Mouse (Mus musculus): ENCODE results near the gene Clpb. TPM values are rescaled to one million over a fixed set of nuclear protein-coding genes. Genes with fewer than 3 reads are reported as not detected.
"Not testable (repeated sequence)": the region's sequence is repeated elsewhere in the genome, so short reads cannot be mapped to it uniquely, and the experiment has no call there.

Clpb gene
- 16.8 and 25.8 TPM in 2 replicates for polyA plus RNA-seq (2012; rRNA removed)

- peak; percentile 96 for TF ChIP-seq CTCF (IDR thresholded peaks at IDR 0.05; ENCODE audit: borderline replicate concordance, control insufficient read depth, extremely low read depth, insufficient read depth, low read length, poor library complexity)
- TF ChIP-seq POLR2A (IDR thresholded peaks at IDR 0.05; ENCODE audit: control insufficient read depth, extremely low read depth, insufficient read depth, low read length, poor library complexity) = 0 out of 2 replicates have a peak, but pooled peaks have one; percentile 33
- Histone ChIP-seq H3K36me3 (ENCODE audit: control insufficient read depth, insufficient read depth, low read length) (no peaks in the 10 kb centered on the region), H3K4me3 (ENCODE audit: control insufficient read depth, insufficient read depth, low read length) (peak within 1 kb of the TSS; percentile 57), H3K27me3 (ENCODE audit: control insufficient read depth, insufficient read depth, low read length) (no peaks in the 10 kb centered on the region), H3K27ac (ENCODE audit: control insufficient read depth, insufficient read depth, low read length) (no peak within 1 kb of the TSS), H3K4me1 (replicated peaks; ENCODE audit: control insufficient read depth, insufficient read depth, low read length) (peaks cover 5% of the 10 kb centered on the region)
- peak; percentile 85 for DNase-seq
- WGBS = 3% methylated on average over 49 of the region's 49 CpGs
Observed at GRCm38 (mm10) chr7:101663514-101664159, at the start of gene Clpb. TSS of gene Clpb (plus strand) at chr7:101663633.

- H3K27ac ChIP-seq (ENCODE audit: control insufficient read depth, insufficient read depth, low read length) = no peak overlapping the region
- 92% methylated on average over 7 of the region's 7 CpGs for WGBS
- no peak overlapping the region for H3K4me3 ChIP-seq (ENCODE audit: control insufficient read depth, insufficient read depth, low read length)
- TF ChIP-seq POLR2A (IDR thresholded peaks at IDR 0.05; ENCODE audit: control insufficient read depth, extremely low read depth, insufficient read depth, low read length, poor library complexity) (no peak), CTCF (IDR thresholded peaks at IDR 0.05; ENCODE audit: borderline replicate concordance, control insufficient read depth, extremely low read depth, insufficient read depth, low read length, poor library complexity) (no peak)
- H3K27me3 ChIP-seq (ENCODE audit: control insufficient read depth, insufficient read depth, low read length) = no peaks in the 10 kb centered on the region
- DNase-seq = no peak
- peaks cover 7% of the 10 kb centered on the region for H3K4me1 ChIP-seq (replicated peaks; ENCODE audit: control insufficient read depth, insufficient read depth, low read length)
- H3K36me3 ChIP-seq (ENCODE audit: control insufficient read depth, insufficient read depth, low read length) = no peaks in the 10 kb centered on the region
Observed at GRCm38 (mm10) chr7:101615406-101615805, 48.0 kb upstream of the Clpb start.

GRCm38 (mm10) chr7:101616136-101616835 lies 47.1 kb upstream of the Clpb start:
- no peak overlapping the region for H3K27ac ChIP-seq (ENCODE audit: control insufficient read depth, insufficient read depth, low read length)
- peaks cover 7% of the 10 kb centered on the region for H3K4me1 ChIP-seq (replicated peaks; ENCODE audit: control insufficient read depth, insufficient read depth, low read length)
- H3K36me3 ChIP-seq (ENCODE audit: control insufficient read depth, insufficient read depth, low read length) = no peaks in the 10 kb centered on the region

GRCm38 (mm10) chr7:101617438-101618165 lies 45.8 kb upstream of the Clpb start:
- WGBS = 79% methylated on average over 10 of the region's 10 CpGs
- peaks cover 7% of the 10 kb centered on the region for H3K4me1 ChIP-seq (replicated peaks; ENCODE audit: control insufficient read depth, insufficient read depth, low read length)
- no peaks in the 10 kb centered on the region for H3K27me3 ChIP-seq (ENCODE audit: control insufficient read depth, insufficient read depth, low read length)
- no peak for DNase-seq
- no peaks in the 10 kb centered on the region for H3K36me3 ChIP-seq (ENCODE audit: control insufficient read depth, insufficient read depth, low read length)
- no peak overlapping the region for H3K4me3 ChIP-seq (ENCODE audit: control insufficient read depth, insufficient read depth, low read length)
- no peak overlapping the region for H3K27ac ChIP-seq (ENCODE audit: control insufficient read depth, insufficient read depth, low read length)
- TF ChIP-seq POLR2A (IDR thresholded peaks at IDR 0.05; ENCODE audit: control insufficient read depth, extremely low read depth, insufficient read depth, low read length, poor library complexity) (no peak), CTCF (IDR thresholded peaks at IDR 0.05; ENCODE audit: borderline replicate concordance, control insufficient read depth, extremely low read depth, insufficient read depth, low read length, poor library complexity) (no peak)

More at GRCm38 (mm10) chr7:101616136-101616835, 47.1 kb upstream of the Clpb start:
- Histone ChIP-seq H3K27me3 (ENCODE audit: control insufficient read depth, insufficient read depth, low read length) (no peaks in the 10 kb centered on the region), H3K4me3 (ENCODE audit: control insufficient read depth, insufficient read depth, low read length) (no peak overlapping the region)
- no peak for DNase-seq
- TF ChIP-seq CTCF (IDR thresholded peaks at IDR 0.05; ENCODE audit: borderline replicate concordance, control insufficient read depth, extremely low read depth, insufficient read depth, low read length, poor library complexity) (no peak), POLR2A (IDR thresholded peaks at IDR 0.05; ENCODE audit: control insufficient read depth, extremely low read depth, insufficient read depth, low read length, poor library complexity) (no peak)
- 97% methylated on average over 6 of the region's 6 CpGs for WGBS

DNA sequence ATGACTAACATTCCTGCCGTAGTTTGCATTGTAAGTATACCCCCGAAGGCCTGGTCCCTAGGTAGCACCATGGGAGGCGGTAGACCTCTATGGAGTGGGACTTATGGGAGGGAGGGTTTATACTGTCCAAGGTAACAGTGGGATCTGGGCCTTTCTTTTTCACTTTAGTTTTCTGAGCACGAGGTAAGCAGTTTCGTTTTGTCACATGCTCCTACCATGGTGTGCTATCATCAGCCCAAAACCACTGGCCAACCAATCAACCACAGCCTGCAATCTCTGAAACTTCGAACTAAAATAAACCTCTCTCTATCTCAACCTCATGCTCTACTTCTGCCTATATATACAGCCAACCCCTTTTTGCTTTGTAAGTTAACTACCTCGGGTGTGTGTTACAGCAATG lies 45.2 kb upstream of the Clpb start:
- 62% methylated on average over 7 of the region's 7 CpGs for WGBS
- Histone ChIP-seq H3K36me3 (ENCODE audit: control insufficient read depth, insufficient read depth, low read length) (no peaks in the 10 kb centered on the region), H3K4me3 (ENCODE audit: control insufficient read depth, insufficient read depth, low read length) (no peak overlapping the region), H3K27me3 (ENCODE audit: control insufficient read depth, insufficient read depth, low read length) (no peaks in the 10 kb centered on the region), H3K27ac (ENCODE audit: control insufficient read depth, insufficient read depth, low read length) (no peak overlapping the region), H3K4me1 (replicated peaks; ENCODE audit: control insufficient read depth, insufficient read depth, low read length) (peaks cover 7% of the 10 kb centered on the region)
- no peak for TF ChIP-seq CTCF (IDR thresholded peaks at IDR 0.05; ENCODE audit: borderline replicate concordance, control insufficient read depth, extremely low read depth, insufficient read depth, low read length, poor library complexity)
- DNase-seq = no peak

- Histone ChIP-seq H3K27me3 (ENCODE audit: control insufficient read depth, insufficient read depth, low read length) (no peaks in the 10 kb centered on the region), H3K27ac (ENCODE audit: control insufficient read depth, insufficient read depth, low read length) (no peak overlapping the region), H3K36me3 (ENCODE audit: control insufficient read depth, insufficient read depth, low read length) (no peaks in the 10 kb centered on the region), H3K4me1 (replicated peaks; ENCODE audit: control insufficient read depth, insufficient read depth, low read length) (peaks cover 11% of the 10 kb centered on the region), H3K4me3 (ENCODE audit: control insufficient read depth, insufficient read depth, low read length) (no peak overlapping the region)
- TF ChIP-seq POLR2A (IDR thresholded peaks at IDR 0.05; ENCODE audit: control insufficient read depth, extremely low read depth, insufficient read depth, low read length, poor library complexity) (no peak), CTCF (IDR thresholded peaks at IDR 0.05; ENCODE audit: borderline replicate concordance, control insufficient read depth, extremely low read depth, insufficient read depth, low read length, poor library complexity) (no peak)
- WGBS = 26% methylated on average over 4 of the region's 4 CpGs
- DNase-seq = peak; percentile 39
Observed at GRCm38 (mm10) chr7:101620373-101620772, 43.1 kb upstream of the Clpb start.

GRCm38 (mm10) chr7:101621861-101622260 lies 41.6 kb upstream of the Clpb start:
- H3K4me1 ChIP-seq (replicated peaks; ENCODE audit: control insufficient read depth, insufficient read depth, low read length) = peaks cover 11% of the 10 kb centered on the region
- 43% methylated on average over 4 of the region's 4 CpGs for WGBS
- H3K4me3 ChIP-seq (ENCODE audit: control insufficient read depth, insufficient read depth, low read length); H3K27ac ChIP-seq (ENCODE audit: control insufficient read depth, insufficient read depth, low read length); H3K27me3 ChIP-seq (ENCODE audit: control insufficient read depth, insufficient read depth, low read length); DNase-seq; H3K36me3 ChIP-seq (ENCODE audit: control insufficient read depth, insufficient read depth, low read length): not testable (repeated sequence)
